13 mouse cellular contexts compared by ENCODE assay signal in the genomic region with DNA sequence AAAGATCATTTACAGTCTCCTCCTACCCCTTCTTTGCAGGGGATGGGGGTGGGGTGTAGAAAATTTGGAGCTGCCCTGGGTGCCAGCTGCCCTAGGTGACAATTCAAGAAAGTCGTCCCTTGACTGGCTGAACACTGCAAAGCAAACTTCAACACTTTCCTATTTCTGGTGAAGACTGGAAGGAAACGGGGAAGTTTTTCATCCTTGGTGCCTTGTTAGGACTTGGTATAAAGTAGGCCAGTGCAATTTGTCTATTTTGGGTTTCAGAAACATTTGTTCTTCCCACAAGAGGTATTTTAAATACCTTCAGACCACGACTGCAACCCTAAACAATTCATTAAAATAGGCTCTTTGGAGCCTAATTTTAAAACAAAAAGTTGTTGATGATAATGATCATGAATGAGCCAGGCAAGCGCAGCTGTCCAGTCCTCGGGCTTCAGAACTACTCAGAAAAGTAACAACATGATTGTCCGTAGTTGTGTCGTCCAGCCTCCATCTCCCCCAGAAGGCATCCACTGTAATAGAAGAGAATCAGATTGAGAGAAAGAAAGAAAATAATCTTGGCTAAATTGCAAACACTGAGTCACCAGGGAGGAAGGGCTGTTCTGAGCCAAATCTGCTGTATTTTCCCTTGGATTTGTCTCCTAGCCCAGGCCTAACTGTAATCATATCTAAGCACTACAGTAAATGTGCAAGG.
DNase-seq lines count a peak whose midpoint lies in the region; ATAC-seq and TF ChIP-seq lines count a peak whose summit lies in the region.
"Had no signal": no experiment of that assay in that cellular context is flagged by ENCODE, and none has a peak within 500 bp of the region (broad histone marks: within the 10 kb centered on the region; RNA-seq: fewer than 3 reads in every experiment).

No protein-coding gene starts in this region.

- H3K27me3 ChIP-seq in embryonic facial prominence, embryonic 10.5 days (replicated peaks; ENCODE audit: low read depth, poor library complexity, severe bottlenecking) = no peaks in the 10 kb centered on the region
- no peaks in the 10 kb centered on the region for H3K27me3 ChIP-seq in limb, embryonic 11.5 days (ENCODE audit: control insufficient read depth, insufficient read depth, low read length)
- H3K27me3 ChIP-seq: liver, embryonic 15.5 days had no signal

- peak overlapping the region; percentile 5; the same call in 1 of the 2 replicates for H3K27ac ChIP-seq in layer of hippocampus, adult 2 months
- H3K27ac ChIP-seq in embryonic facial prominence, embryonic 10.5 days (replicated peaks) = peak overlapping the region; percentile 85
- H3K27ac ChIP-seq in limb, embryonic 11.5 days (replicated peaks; ENCODE audit: low read depth, low read length) = peak overlapping the region; percentile 88
- H3K27ac ChIP-seq: liver, embryonic 15.5 days had no signal

- TF ChIP-seq CTCF in layer of hippocampus, adult 2 months (conservative IDR thresholded peaks at IDR 0.05) = no peak

- no peak overlapping the region for H3K4me3 ChIP-seq in layer of hippocampus, adult 2 months
- no peak overlapping the region for H3K4me3 ChIP-seq in embryonic facial prominence, embryonic 10.5 days
- H3K4me3 ChIP-seq in limb, embryonic 11.5 days (ENCODE audit: low read depth, low read length) = no peak overlapping the region
- H3K4me3 ChIP-seq: liver, embryonic 15.5 days had no signal

- H3K9ac ChIP-seq in limb, embryonic 11.5 days (ENCODE audit: low read length) = no peak overlapping the region
- H3K9ac ChIP-seq: liver, embryonic 15.5 days had no signal

- no peak overlapping the region for H3K4me2 ChIP-seq in limb, embryonic 11.5 days (ENCODE audit: low read depth, severe bottlenecking)
- H3K4me2 ChIP-seq: liver, embryonic 15.5 days had no signal

- ATAC-seq in limb, embryonic 11.5 days (ENCODE audit: insufficient number of reproducible peaks, low FRiP score, low TSS enrichment, low read depth) = peak; percentile 79

- peaks cover 20% of the 10 kb centered on the region for H3K4me1 ChIP-seq in embryonic facial prominence, embryonic 10.5 days
- peaks cover 10% of the 10 kb centered on the region; the same call in 1 of the 2 replicates for H3K4me1 ChIP-seq in limb, embryonic 11.5 days (ENCODE audit: control insufficient read depth, insufficient read depth, low read length)
- H3K4me1 ChIP-seq: liver, embryonic 15.5 days had no signal

- peak in 1 of 2 experiments; percentile 37 for DNase-seq in layer of hippocampus, adult 2 months (ENCODE audit: low spot score in 2 of 2)
- no peak for DNase-seq in layer of hippocampus, adult 8-10 months (ENCODE audit: low spot score in 2 of 2)
- peak; percentile 34 for DNase-seq in NIH3T3 (ENCODE audit: low read depth)
- no peak for DNase-seq in embryonic facial prominence, embryonic 10.5 days (ENCODE audit: low spot score)
- DNase-seq in limb, embryonic 11.5 days (ENCODE audit: low spot score) = no peak
- DNase-seq in testis, postnatal 10 days (ENCODE audit: low spot score) = no peak
- DNase-seq in gastrocnemius, postnatal 10 days = no peak
- DNase-seq in cerebellum, postnatal 4 days (ENCODE audit: low spot score in 2 of 2) = no peak
- DNase-seq: adrenal gland, postnatal 25 days; cerebellum, adult 8-10 months; heart, postnatal 36 days; kidney, adult 18-20 months had no signal

- H3K36me3 ChIP-seq in embryonic facial prominence, embryonic 10.5 days (replicated peaks) = no peaks in the 10 kb centered on the region
- no peaks in the 10 kb centered on the region for H3K36me3 ChIP-seq in limb, embryonic 11.5 days (ENCODE audit: control insufficient read depth, insufficient read depth, low read length)
- H3K36me3 ChIP-seq: liver, embryonic 15.5 days had no signal

- 61% methylated on average over 7 of the region's 7 CpGs for WGBS in embryonic facial prominence, embryonic 10.5 days
- WGBS in limb, embryonic 11.5 days = 40% methylated on average over 7 of the region's 7 CpGs

- no peaks in the 10 kb centered on the region for H3K9me3 ChIP-seq in embryonic facial prominence, embryonic 10.5 days
- no peaks in the 10 kb centered on the region for H3K9me3 ChIP-seq in limb, embryonic 11.5 days (ENCODE audit: control insufficient read depth, low read length)
- H3K9me3 ChIP-seq: liver, embryonic 15.5 days had no signal

Comparison
In these comparisons a context has a peak if more than half of its experiments do, and no peak if none do; other contexts are left out.
1. H3K27ac ChIP-seq: peak in every context shown above with its lines; median percentile 88 in limb, embryonic 11.5 days; 85 in embryonic facial prominence, embryonic 10.5 days; 5 in layer of hippocampus, adult 2 months.